Comparison of ENCODE assay signal across 22 mouse cellular contexts in genomic region chr8:121403821-121404220, GRCm38 (mm10).
DNase-seq lines count a peak whose midpoint lies in the region; ATAC-seq and TF ChIP-seq lines count a peak whose summit lies in the region.
"Had no signal": no experiment of that assay in that cellular context is flagged by ENCODE, and none has a peak within 500 bp of the region (broad histone marks: within the 10 kb centered on the region; RNA-seq: fewer than 3 reads in every experiment).

No protein-coding gene starts in this region.

- intact Hi-C loops in left cerebral cortex, postnatal 4 days (cut with DNase I): no loop called here
- intact Hi-C loops in left cerebral cortex, adult 2 months (cut with DNase I): no loop called here

- peak; percentile 21 to 35 for DNase-seq in cerebellum, postnatal 14 days
- no peak for DNase-seq in cerebellum, adult 11 months
- DNase-seq in hindbrain, postnatal 0 days (ENCODE audit: low spot score): peak; percentile 35
- DNase-seq in hindbrain, embryonic 11.5 days (ENCODE audit: low spot score): no peak
- peak; percentile 68 for DNase-seq in left cerebral cortex, postnatal 4 days
- no peak for DNase-seq in left cerebral cortex, adult 2 months (ENCODE audit: extremely low spot score in 1 of 2, low spot score in 2 of 2)
- DNase-seq: adrenal gland, adult 2 months; adrenal gland, postnatal 10 days; adrenal gland, postnatal 25 days; cerebellum, adult 11-12 months; cerebellum, adult 2 months; cerebellum, adult 9-10 months; cerebellum, postnatal 36 days; embryo, embryonic 11 days had no signal

- H3K4me1 ChIP-seq in hindbrain, postnatal 0 days (ENCODE audit: insufficient read depth, low read length): no peaks in the 10 kb centered on the region
- H3K4me1 ChIP-seq in hindbrain, embryonic 11.5 days (replicated peaks; ENCODE audit: control insufficient read depth, insufficient read depth, low read length): no peaks in the 10 kb centered on the region
- no peaks in the 10 kb centered on the region for H3K4me1 ChIP-seq in intestine, postnatal 0 days (replicated peaks; ENCODE audit: control insufficient read depth, insufficient read depth, low read length)
- H3K4me1 ChIP-seq: embryonic facial prominence, embryonic 15.5 days had no signal

- no peak for ATAC-seq in hindbrain, postnatal 0 days
- no peak for ATAC-seq in hindbrain, embryonic 11.5 days (ENCODE audit: low FRiP score)
- no peak for ATAC-seq in intestine, postnatal 0 days
- ATAC-seq: forebrain, embryonic 14.5 days; forebrain, embryonic 16.5 days had no signal

- TF ChIP-seq CTCF in hindbrain, postnatal 0 days (IDR thresholded peaks at IDR 0.05; ENCODE audit: low read depth): no peak
- no peak for TF ChIP-seq CTCF in left cerebral cortex, adult 2 months (IDR thresholded peaks at IDR 0.05)
- no peak for TF ChIP-seq CTCF in intestine, postnatal 0 days (IDR thresholded peaks at IDR 0.05; ENCODE audit: low read depth)

- no peaks in the 10 kb centered on the region for H3K9me3 ChIP-seq in hindbrain, postnatal 0 days (ENCODE audit: low read length)
- no peaks in the 10 kb centered on the region for H3K9me3 ChIP-seq in hindbrain, embryonic 11.5 days (ENCODE audit: control insufficient read depth, low read length)
- no peaks in the 10 kb centered on the region for H3K9me3 ChIP-seq in intestine, postnatal 0 days (ENCODE audit: control insufficient read depth)
- H3K9me3 ChIP-seq: embryonic facial prominence, embryonic 15.5 days; forebrain, embryonic 12.5 days had no signal

- H3K4me2 ChIP-seq in hindbrain, postnatal 0 days (ENCODE audit: low read depth, low read length): no peak overlapping the region
- H3K4me2 ChIP-seq in hindbrain, embryonic 11.5 days (replicated peaks; ENCODE audit: low read depth, low read length): no peak overlapping the region
- no peak overlapping the region for H3K4me2 ChIP-seq in intestine, postnatal 0 days (replicated peaks; ENCODE audit: low read depth)
- H3K4me2 ChIP-seq: embryonic facial prominence, embryonic 13.5 days; embryonic facial prominence, embryonic 15.5 days; forebrain, embryonic 12.5 days had no signal

- H3K4me3 ChIP-seq in hindbrain, postnatal 0 days (ENCODE audit: low read length): no peak overlapping the region
- H3K4me3 ChIP-seq in hindbrain, embryonic 11.5 days (ENCODE audit: low read depth, low read length): no peak overlapping the region
- H3K4me3 ChIP-seq in left cerebral cortex, adult 2 months: no peak overlapping the region
- no peak overlapping the region for H3K4me3 ChIP-seq in intestine, postnatal 0 days (ENCODE audit: low read depth, low read length)
- H3K4me3 ChIP-seq: embryonic facial prominence, embryonic 13.5 days; embryonic facial prominence, embryonic 15.5 days; erythroblast, embryonic 14.5 days; forebrain, embryonic 10.5 days; forebrain, embryonic 12.5 days had no signal

- H3K27ac ChIP-seq in hindbrain, postnatal 0 days: no peak overlapping the region
- no peak overlapping the region for H3K27ac ChIP-seq in hindbrain, embryonic 11.5 days (ENCODE audit: low read depth, low read length)
- no peak overlapping the region for H3K27ac ChIP-seq in left cerebral cortex, adult 2 months
- H3K27ac ChIP-seq in intestine, postnatal 0 days (ENCODE audit: low read depth, low read length): no peak overlapping the region
- H3K27ac ChIP-seq: embryonic facial prominence, embryonic 13.5 days; embryonic facial prominence, embryonic 15.5 days; forebrain, embryonic 10.5 days; forebrain, embryonic 12.5 days had no signal

- H3K27me3 ChIP-seq in hindbrain, postnatal 0 days (ENCODE audit: insufficient read depth, low read length): no peaks in the 10 kb centered on the region
- H3K27me3 ChIP-seq in hindbrain, embryonic 11.5 days (ENCODE audit: control insufficient read depth, insufficient read depth, low read length): no peaks in the 10 kb centered on the region
- H3K27me3 ChIP-seq in intestine, postnatal 0 days (replicated peaks; ENCODE audit: control insufficient read depth, insufficient read depth, low read length): peaks cover 4% of the 10 kb centered on the region; the same call in 1 of the 2 replicates

- 59% methylated on average over 6 of the region's 6 CpGs for WGBS in hindbrain, postnatal 0 days
- 80% methylated on average over 6 of the region's 6 CpGs for WGBS in hindbrain, embryonic 11.5 days
- 81% methylated on average over 6 of the region's 6 CpGs for WGBS in intestine, postnatal 0 days

- H3K36me3 ChIP-seq in hindbrain, postnatal 0 days (ENCODE audit: insufficient read depth, low read length): no peaks in the 10 kb centered on the region
- H3K36me3 ChIP-seq in hindbrain, embryonic 11.5 days (ENCODE audit: control insufficient read depth, insufficient read depth, low read length): no peaks in the 10 kb centered on the region
- no peaks in the 10 kb centered on the region for H3K36me3 ChIP-seq in intestine, postnatal 0 days (ENCODE audit: control insufficient read depth, insufficient read depth)
- H3K36me3 ChIP-seq: embryonic facial prominence, embryonic 13.5 days; embryonic facial prominence, embryonic 15.5 days; forebrain, embryonic 10.5 days; forebrain, embryonic 12.5 days had no signal

- H3K9ac ChIP-seq in hindbrain, postnatal 0 days (replicated peaks; ENCODE audit: low read length): no peak overlapping the region
- H3K9ac ChIP-seq in hindbrain, embryonic 11.5 days (ENCODE audit: low read depth, low read length): no peak overlapping the region
- H3K9ac ChIP-seq in intestine, postnatal 0 days (ENCODE audit: low read depth, low read length): no peak overlapping the region
- H3K9ac ChIP-seq: embryonic facial prominence, embryonic 13.5 days; embryonic facial prominence, embryonic 15.5 days; forebrain, embryonic 12.5 days had no signal

Comparison
In these comparisons a context has a peak if more than half of its experiments do, and no peak if none do; other contexts are left out.
1. DNase-seq: peak in cerebellum, postnatal 14 days (2 of 2), hindbrain, postnatal 0 days (single experiment) and left cerebral cortex, postnatal 4 days (single experiment); none in cerebellum, adult 11 months (single experiment), hindbrain, embryonic 11.5 days (single experiment) and left cerebral cortex, adult 2 months (0 of 2).